In the genomic region with DNA sequence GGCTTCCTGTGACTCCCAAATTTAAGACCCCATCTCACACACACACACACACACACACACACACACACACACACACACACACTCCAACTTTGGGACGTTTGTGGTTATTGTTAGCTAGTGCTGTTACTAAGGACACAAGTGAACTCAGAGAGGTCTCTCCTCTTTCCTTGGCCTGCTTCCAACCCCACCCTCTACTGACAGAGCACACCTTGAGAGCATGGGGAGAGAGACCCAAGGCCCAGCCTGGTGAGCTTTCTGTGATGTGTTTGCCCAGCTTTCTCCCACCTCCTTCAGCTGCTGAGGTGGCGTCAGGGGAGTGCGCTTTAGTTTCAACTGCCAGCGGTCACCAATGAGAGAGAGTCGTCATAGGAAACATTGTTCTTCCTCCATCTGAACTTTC, we compare ENCODE assay signal across 12 mouse cellular contexts. TPM values are rescaled to one million over a fixed set of nuclear protein-coding genes. Genes with fewer than 3 reads are reported as not detected.
A peak's percentile ranks its signal among the peaks of the same experiment; 100 is the strongest.
DNase-seq lines count a peak whose midpoint lies in the region; ATAC-seq and TF ChIP-seq lines count a peak whose summit lies in the region.
"Had no signal": no experiment of that assay in that cellular context is flagged by ENCODE, and none has a peak within 500 bp of the region (broad histone marks: within the 10 kb centered on the region; RNA-seq: fewer than 3 reads in every experiment).

No protein-coding gene starts in this region.

- H3K9ac ChIP-seq in hindbrain, embryonic 14.5 days, result no peak overlapping the region
- H3K9ac ChIP-seq in embryonic facial prominence, embryonic 15.5 days, result no peak overlapping the region
- no peak overlapping the region for H3K9ac ChIP-seq in intestine, postnatal 0 days (ENCODE audit: low read depth, low read length)

- no peak for TF ChIP-seq POLR2A in thymus, adult 2 months (IDR thresholded peaks at IDR 0.05; ENCODE audit: control insufficient read depth, extremely low read depth, insufficient read depth, low read length, poor library complexity)

- ATAC-seq in hindbrain, embryonic 14.5 days (ENCODE audit: low FRiP score), result no peak
- ATAC-seq in embryonic facial prominence, embryonic 15.5 days (ENCODE audit: insufficient number of reproducible peaks, low FRiP score, low TSS enrichment, low read depth), result no peak
- ATAC-seq in intestine, postnatal 0 days, result no peak

- no peak overlapping the region for H3K27ac ChIP-seq in hindbrain, embryonic 10.5 days
- no peak overlapping the region for H3K27ac ChIP-seq in hindbrain, embryonic 14.5 days
- no peak overlapping the region for H3K27ac ChIP-seq in embryonic facial prominence, embryonic 15.5 days (replicated peaks)
- H3K27ac ChIP-seq in intestine, postnatal 0 days (ENCODE audit: low read depth, low read length), result no peak overlapping the region
- H3K27ac ChIP-seq in thymus, adult 2 months (ENCODE audit: control insufficient read depth, insufficient read depth, low read length), result no peak overlapping the region

- H3K36me3 ChIP-seq in hindbrain, embryonic 10.5 days, result no peaks in the 10 kb centered on the region
- no peaks in the 10 kb centered on the region for H3K36me3 ChIP-seq in hindbrain, embryonic 14.5 days (replicated peaks; ENCODE audit: control insufficient read depth, insufficient read depth)
- no peaks in the 10 kb centered on the region for H3K36me3 ChIP-seq in embryonic facial prominence, embryonic 15.5 days
- no peaks in the 10 kb centered on the region; the same call in 1 of the 2 replicates for H3K36me3 ChIP-seq in intestine, postnatal 0 days (ENCODE audit: control insufficient read depth, insufficient read depth)
- H3K36me3 ChIP-seq in thymus, adult 2 months (ENCODE audit: control insufficient read depth, insufficient read depth, low read length), result no peaks in the 10 kb centered on the region

- no peak for DNase-seq in hindbrain, embryonic 10.5 days (ENCODE audit: low spot score)
- no peak for DNase-seq in hindbrain, embryonic 14.5 days (ENCODE audit: low spot score)
- peak; percentile 47 to 48 for DNase-seq in lung, postnatal 4 days
- DNase-seq in embryo, embryonic 10 days (ENCODE audit: low spot score), result no peak
- DNase-seq in thymus, adult 2 months, result no peak
- DNase-seq in layer of hippocampus, adult 11-12 months (ENCODE audit: low spot score), result no peak
- DNase-seq: adrenal gland, postnatal 36 days; cerebellum, postnatal 36 days; gastrocnemius, postnatal 14 days; thymus, adult 18-20 months had no signal

- H3K27me3 ChIP-seq in hindbrain, embryonic 10.5 days (ENCODE audit: insufficient read depth, poor library complexity, severe bottlenecking), result peaks cover 95% of the 10 kb centered on the region
- peaks cover 53% of the 10 kb centered on the region for H3K27me3 ChIP-seq in hindbrain, embryonic 14.5 days (ENCODE audit: control insufficient read depth, insufficient read depth, low read length)
- H3K27me3 ChIP-seq in embryonic facial prominence, embryonic 15.5 days, result no peaks in the 10 kb centered on the region
- no peaks in the 10 kb centered on the region; the same call in 1 of the 2 replicates for H3K27me3 ChIP-seq in intestine, postnatal 0 days (replicated peaks; ENCODE audit: control insufficient read depth, insufficient read depth, low read length)
- H3K27me3 ChIP-seq in thymus, adult 2 months (ENCODE audit: control insufficient read depth, insufficient read depth, low read length), result peaks cover 21% of the 10 kb centered on the region

- H3K4me3 ChIP-seq in hindbrain, embryonic 10.5 days, result peak overlapping the region; percentile 66
- no peak overlapping the region for H3K4me3 ChIP-seq in hindbrain, embryonic 14.5 days (replicated peaks; ENCODE audit: low read length)
- peak overlapping the region; percentile 49; the same call in 1 of the 2 replicates for H3K4me3 ChIP-seq in embryonic facial prominence, embryonic 15.5 days (replicated peaks)
- peak overlapping the region; percentile 47; the same call in 1 of the 2 replicates for H3K4me3 ChIP-seq in intestine, postnatal 0 days (ENCODE audit: low read depth, low read length)
- H3K4me3 ChIP-seq in thymus, adult 2 months (ENCODE audit: control insufficient read depth, insufficient read depth, low read length), result no peak overlapping the region

- TF ChIP-seq CTCF in intestine, postnatal 0 days (IDR thresholded peaks at IDR 0.05; ENCODE audit: low read depth), result no peak
- TF ChIP-seq CTCF in thymus, adult 2 months (IDR thresholded peaks at IDR 0.05; ENCODE audit: borderline replicate concordance, control insufficient read depth, extremely low read depth, insufficient read depth, low read length, poor library complexity), result no peak

- no peaks in the 10 kb centered on the region for H3K9me3 ChIP-seq in hindbrain, embryonic 10.5 days
- no peaks in the 10 kb centered on the region for H3K9me3 ChIP-seq in hindbrain, embryonic 14.5 days (ENCODE audit: control insufficient read depth, low read length)
- no peaks in the 10 kb centered on the region for H3K9me3 ChIP-seq in embryonic facial prominence, embryonic 15.5 days (replicated peaks)
- H3K9me3 ChIP-seq in intestine, postnatal 0 days (ENCODE audit: control insufficient read depth), result no peaks in the 10 kb centered on the region

- WGBS in hindbrain, embryonic 10.5 days, result 51% methylated on average over 5 of the region's 5 CpGs
- 55% methylated on average over 5 of the region's 5 CpGs for WGBS in hindbrain, embryonic 14.5 days
- WGBS in embryonic facial prominence, embryonic 15.5 days, result 58% methylated on average over 5 of the region's 5 CpGs
- 52% methylated on average over 5 of the region's 5 CpGs for WGBS in intestine, postnatal 0 days
- 57% methylated on average over 5 of the region's 5 CpGs for whole genome bisulfite sequencing in thymus, adult 2 months

- no peak overlapping the region for H3K4me2 ChIP-seq in hindbrain, embryonic 14.5 days (replicated peaks)
- H3K4me2 ChIP-seq in embryonic facial prominence, embryonic 15.5 days (replicated peaks), result peak overlapping the region; percentile 94
- peak overlapping the region; percentile 91; the same call in 1 of the 2 replicates for H3K4me2 ChIP-seq in intestine, postnatal 0 days (replicated peaks; ENCODE audit: low read depth)

- H3K4me1 ChIP-seq in hindbrain, embryonic 10.5 days (replicated peaks), result peaks cover 70% of the 10 kb centered on the region
- H3K4me1 ChIP-seq in hindbrain, embryonic 14.5 days (replicated peaks; ENCODE audit: control insufficient read depth, insufficient read depth, low read length), result peaks cover 18% of the 10 kb centered on the region
- peaks cover 46% of the 10 kb centered on the region for H3K4me1 ChIP-seq in embryonic facial prominence, embryonic 15.5 days
- H3K4me1 ChIP-seq in intestine, postnatal 0 days (replicated peaks; ENCODE audit: control insufficient read depth, insufficient read depth, low read length), result no peaks in the 10 kb centered on the region
- H3K4me1 ChIP-seq in thymus, adult 2 months (replicated peaks; ENCODE audit: control insufficient read depth, insufficient read depth, low read length), result 0 out of 2 replicates have a peak, but pooled peaks cover 3% of the 10 kb centered on the region

RNA-seq across cellular contexts. Expression of gene Dab2ip, which starts 25.3 kb away (rescaled TPM):
- polyA plus RNA-seq in hindbrain, embryonic 10.5 days (2016; fragmentation: Nextera tagmentation; extraction: Ambion mirVana), result 26.9 and 28.8 TPM in 2 replicates
- polyA plus RNA-seq in hindbrain, embryonic 14.5 days (2014; fragmentation: Nextera tagmentation; extraction: Ambion mirVana), result 48.4 and 52.2 TPM in 2 replicates
- polyA plus RNA-seq in embryonic facial prominence, embryonic 15.5 days (2015; fragmentation: Nextera tagmentation; extraction: Ambion mirVana), result 67.9 and 72.0 TPM in 2 replicates
- polyA plus RNA-seq in intestine, postnatal 0 days (2015; fragmentation: Nextera tagmentation; extraction: Ambion mirVana), result 41.3 and 48.5 TPM in 2 replicates
- 36.2 and 38.8 TPM in 2 replicates for polyA plus RNA-seq in thymus, adult 2 months (2012; rRNA removed)

Comparison
In these comparisons a context has a peak if more than half of its experiments do, and no peak if none do; other contexts are left out.
1. H3K4me3 ChIP-seq: peak in hindbrain, embryonic 10.5 days (single experiment), embryonic facial prominence, embryonic 15.5 days (single experiment) and intestine, postnatal 0 days (single experiment); none in hindbrain, embryonic 14.5 days (single experiment) and thymus, adult 2 months (single experiment).
2. DNase-seq: peak in lung, postnatal 4 days (2 of 2); none in hindbrain, embryonic 10.5 days (single experiment), hindbrain, embryonic 14.5 days (single experiment), embryo, embryonic 10 days (single experiment), thymus, adult 2 months (single experiment) and layer of hippocampus, adult 11-12 months (single experiment).